Mouse (Mus musculus): ENCODE measurements at regions not wholly inside any gene's neighbourhood (a gene's known extent, or its start where the extent isn't known, plus 50 kb on each side); places are given as distances from the start of the nearest gene placed in this dataset.

DNA sequence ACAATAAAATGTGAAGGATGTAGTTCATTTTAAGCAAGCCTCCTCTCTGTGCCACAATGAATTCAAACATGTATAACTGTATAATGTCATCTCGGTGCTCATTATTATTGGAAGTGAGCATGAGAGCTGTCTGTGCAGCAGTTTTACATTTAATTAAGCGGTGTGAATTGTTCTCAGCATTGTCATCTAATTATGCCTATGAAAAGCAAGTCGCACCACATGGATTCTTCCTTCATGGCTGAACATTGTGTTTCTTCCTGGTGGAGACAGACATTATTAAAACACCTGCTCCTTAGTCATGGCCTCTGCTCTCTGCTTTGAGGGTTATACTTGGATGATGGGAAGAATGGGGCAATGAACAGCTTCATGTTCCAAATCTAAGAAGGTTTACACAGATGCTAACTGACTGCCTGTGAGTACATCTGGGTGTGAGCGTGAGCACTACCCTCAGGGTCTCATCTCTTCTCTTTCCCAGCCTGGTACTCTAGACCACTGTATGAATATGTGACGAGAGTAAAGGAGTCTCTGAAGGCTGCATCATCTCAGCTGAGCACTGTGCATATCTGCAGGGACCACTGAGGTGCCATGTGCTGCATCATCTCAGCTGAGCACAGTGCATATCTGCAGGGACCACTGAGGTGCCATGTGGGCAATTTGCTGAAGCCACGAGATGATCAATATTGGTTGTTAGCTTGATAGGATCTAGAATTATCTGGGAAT, 628.6 kb upstream of the Chrm3 start:
- no peak for TF ChIP-seq CTCF (IDR thresholded peaks at IDR 0.05; ENCODE audit: low read depth)
- no peak for TF ChIP-seq EP300 (IDR thresholded peaks at IDR 0.05; ENCODE audit: low read depth)
